Mouse (Mus musculus) cerebellum, postnatal 10 days (tissue): ENCODE results near the gene Akap8.

ENCODE experiments used
- DNase-seq, 2 experiments: peaks; one replicate each; pipeline ENCODE4 v3.0.0; 2021; ENCODE audit warnings: mixed read lengths in 2 of 2

The Akap8 gene

GRCm38 (mm10) chr17:32348406-32348805 lies 27.4 kb upstream of the Akap8 start:
- no peak for DNase-seq

GRCm38 (mm10) chr17:32341102-32341501 lies 20.1 kb upstream of the Akap8 start:
- DNase-seq = no peak

GRCm38 (mm10) chr17:32340110-32340509 lies 19.1 kb upstream of the Akap8 start:
- DNase-seq = no peak

GRCm38 (mm10) chr17:32335869-32336268 lies 14.8 kb upstream of the Akap8 start:
- no peak for DNase-seq

- DNase-seq = no peak
Measured at GRCm38 (mm10) chr17:32334921-32335320, 13.9 kb upstream of the Akap8 start.

GRCm38 (mm10) chr17:32333675-32334303 lies 12.8 kb upstream of the Akap8 start:
- no peak for DNase-seq

- DNase-seq = no peak
Measured at GRCm38 (mm10) chr17:32327501-32327900, 6.5 kb upstream of the Akap8 start.

GRCm38 (mm10) chr17:32322809-32323208 lies 1.8 kb upstream of the Akap8 start:
- no peak for DNase-seq

- peak; percentile 21 to 37 for DNase-seq
Measured at GRCm38 (mm10) chr17:32321836-32322235, 798 bp upstream of the Akap8 start.

GRCm38 (mm10) chr17:32321390-32321734 lies 324 bp upstream of the Akap8 start:
- no peak for DNase-seq

- no peak for DNase-seq
Measured at GRCm38 (mm10) chr17:32319950-32320349, 1.1 kb downstream of the Akap8 start.

- no peak for DNase-seq
Measured at GRCm38 (mm10) chr17:32317708-32318107, 3.3 kb downstream of the Akap8 start.

GRCm38 (mm10) chr17:32317032-32317431 lies 4.0 kb downstream of the Akap8 start:
- no peak for DNase-seq

GRCm38 (mm10) chr17:32315560-32315959 lies 5.5 kb downstream of the Akap8 start:
- no peak for DNase-seq

GRCm38 (mm10) chr17:32313892-32314291 lies 7.1 kb downstream of the Akap8 start:
- no peak for DNase-seq

- DNase-seq = peak; percentile 43 to 61
Measured at GRCm38 (mm10) chr17:32312801-32313200, 8.2 kb downstream of the Akap8 start.

GRCm38 (mm10) chr17:32307963-32308362 lies 13.1 kb downstream of the Akap8 start:
- no peak for DNase-seq

GRCm38 (mm10) chr17:32298125-32298524 lies 22.9 kb downstream of the Akap8 start:
- DNase-seq = no peak

- no peak for DNase-seq
Measured at GRCm38 (mm10) chr17:32295901-32296300, 25.1 kb downstream of the Akap8 start.

GRCm38 (mm10) chr17:32295160-32295559 lies 25.9 kb downstream of the Akap8 start:
- DNase-seq = no peak

GRCm38 (mm10) chr17:32285138-32285670 lies 35.8 kb downstream of the Akap8 start:
- no peak for DNase-seq

- peak; percentile 96 for DNase-seq
Measured at GRCm38 (mm10) chr17:32284262-32285137, 36.5 kb downstream of the Akap8 start, which contains the start of gene Brd4. TSS of gene Brd4 (minus strand) at chr17:32284722.

- peak; percentile 73 to 74 for DNase-seq
Measured at GRCm38 (mm10) chr17:32283771-32284221, 37.2 kb downstream of the Akap8 start.

- peak in 1 of 2 experiments; percentile 44 for DNase-seq
Measured at GRCm38 (mm10) chr17:32283341-32283740, 37.7 kb downstream of the Akap8 start.
